Mouse (Mus musculus) bone marrow, adult 2 months (tissue): Measurements from ENCODE around the gene Rapgef5.

Experiments used
- CTCF ChIP-seq: fragments of 200-500 bp; IDR thresholded peaks from 2 replicates; pipeline ENCODE4 v1.5.1; 2011; ENCODE audit warnings: low read length, control low read depth; ENCODE audit not compliant: control insufficient read depth, insufficient read depth
- POLR2A ChIP-seq: fragments of 200-500 bp; IDR thresholded peaks from 2 replicates; pipeline ENCODE4 v1.6.1; 2011; ENCODE audit warnings: low read depth, mild to moderate bottlenecking, control low read depth, low read length, borderline replicate concordance; ENCODE audit not compliant: control insufficient read depth

DNA sequence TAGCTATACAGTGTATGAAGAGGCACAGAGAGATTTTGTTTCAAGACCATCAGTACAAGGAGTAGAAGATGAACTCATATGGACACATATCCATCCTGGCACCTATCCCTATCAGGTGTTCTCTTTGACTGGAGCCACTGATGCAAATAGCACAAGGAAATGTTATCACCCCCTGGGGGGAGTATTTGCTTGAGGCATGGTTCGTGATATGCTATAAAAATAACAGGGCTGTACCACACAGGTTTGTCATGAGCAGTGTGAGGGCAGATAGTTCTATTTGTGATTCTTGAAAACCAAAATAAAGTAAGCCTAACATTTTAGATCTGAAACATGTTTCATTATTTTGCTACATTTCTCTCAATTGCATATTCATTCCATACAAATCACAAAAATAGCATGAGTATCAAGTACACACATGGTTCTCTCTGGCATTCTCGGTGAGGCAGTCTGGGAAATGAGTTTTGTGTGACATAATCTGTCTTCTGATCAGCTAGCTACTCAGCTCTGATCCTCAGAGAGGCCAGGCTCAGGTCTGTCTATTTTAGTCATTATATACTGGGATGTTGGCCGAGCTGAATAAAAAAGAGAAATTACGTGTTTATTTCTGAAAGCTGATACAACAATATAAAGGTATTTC is 12.3 kb downstream of the Rapgef5 start:
- TF ChIP-seq CTCF (no peak), POLR2A (no peak)
